Mouse (Mus musculus) neural tube, embryonic 15.5 days (tissue): ENCODE results near the gene Slc22a17. TPM values are rescaled to one million over a fixed set of nuclear protein-coding genes. Genes with fewer than 3 reads are reported as not detected.

Source experiments
- ATAC-seq: fragments of 200-750 bp; cut with Nextera tagmentation; 2 replicates; pipeline ENCODE4 v1.8.0; 2017; ENCODE audit warnings: mild to moderate bottlenecking, moderate TSS enrichment, moderate library complexity; ENCODE audit not compliant: low FRiP score
- H3K27ac ChIP-seq: fragments of 300-500 bp; sonication (generic); replicated peaks from 2 replicates; pipeline ENCODE4 v1.5.1; 2015; ENCODE audit warnings: mild to moderate bottlenecking, inconsistent platforms
- H3K27me3 ChIP-seq: fragments of 300-500 bp; sonication (generic); replicated peaks from 2 replicates; pipeline ENCODE4 v1.6.1; 2015; ENCODE audit warnings: inconsistent platforms
- H3K36me3 ChIP-seq: fragments of 300-500 bp; sonication (generic); 2 replicates; pipeline ENCODE4 v1.6.1; 2015; ENCODE audit warnings: inconsistent platforms
- H3K4me1 ChIP-seq: fragments of 300-500 bp; sonication (generic); 2 replicates; pipeline ENCODE4 v1.6.1; 2015; ENCODE audit warnings: inconsistent platforms
- H3K4me2 ChIP-seq: fragments of 300-500 bp; sonication (generic); 2 replicates; pipeline ENCODE4 v1.6.1; 2015; ENCODE audit warnings: inconsistent platforms, mild to moderate bottlenecking, moderate library complexity
- H3K4me3 ChIP-seq: fragments of 300-500 bp; sonication (generic); replicated peaks from 2 replicates; pipeline ENCODE4 v1.5.1; 2015; ENCODE audit warnings: mild to moderate bottlenecking, inconsistent platforms
- H3K9ac ChIP-seq: fragments of 300-500 bp; sonication (generic); replicated peaks from 2 replicates; pipeline ENCODE4 v1.6.1; 2015; ENCODE audit warnings: mild to moderate bottlenecking, inconsistent platforms
- H3K9me3 ChIP-seq: fragments of 300-500 bp; sonication (generic); replicated peaks from 2 replicates; pipeline ENCODE4 v1.6.1; 2016; ENCODE audit warnings: inconsistent platforms
- WGBS: fragments of 180-500 bp; shearing (Covaris S2); methylation state at CpG from one replicate; pipeline ENCODE4 v1.1.7; 2015; ENCODE audit warnings: mixed read lengths; 5-methylcytosine and 5-hydroxymethylcytosine counted together
- polyA plus RNA-seq: library from polyadenylated mRNA; unstranded; fragments of >200 nt; fragmentation: Nextera tagmentation; extraction: Ambion mirVana; gene quantifications from 2 replicates; pipeline ENCODE4 v1.2.1, GENCODE M21; 2015

Gene Slc22a17
- polyA plus RNA-seq, 1 experiment from 2014 or later: 297 TPM

GRCm38 (mm10) chr14:54892200-54892599 lies 20.7 kb downstream of the Slc22a17 start, which contains the start of gene Pabpn1:
Gene Pabpn1, plus strand, starts transcription at chr14:54892500.
- H3K9ac ChIP-seq: peak within 1 kb of the TSS; percentile 51
- 94% methylated on average over 3 of the region's 3 CpGs for WGBS
- peak within 1 kb of the TSS; percentile 87 for H3K4me3 ChIP-seq
- ATAC-seq: no peak
- H3K27me3 ChIP-seq: no peaks in the 10 kb centered on the region
- peak within 1 kb of the TSS; percentile 56 for H3K4me2 ChIP-seq
- H3K9me3 ChIP-seq: no peaks in the 10 kb centered on the region
- H3K4me1 ChIP-seq: peaks cover 22% of the 10 kb centered on the region
- peak within 1 kb of the TSS; percentile 91 for H3K27ac ChIP-seq
- peaks cover 14% of the 10 kb centered on the region for H3K36me3 ChIP-seq

DNA sequence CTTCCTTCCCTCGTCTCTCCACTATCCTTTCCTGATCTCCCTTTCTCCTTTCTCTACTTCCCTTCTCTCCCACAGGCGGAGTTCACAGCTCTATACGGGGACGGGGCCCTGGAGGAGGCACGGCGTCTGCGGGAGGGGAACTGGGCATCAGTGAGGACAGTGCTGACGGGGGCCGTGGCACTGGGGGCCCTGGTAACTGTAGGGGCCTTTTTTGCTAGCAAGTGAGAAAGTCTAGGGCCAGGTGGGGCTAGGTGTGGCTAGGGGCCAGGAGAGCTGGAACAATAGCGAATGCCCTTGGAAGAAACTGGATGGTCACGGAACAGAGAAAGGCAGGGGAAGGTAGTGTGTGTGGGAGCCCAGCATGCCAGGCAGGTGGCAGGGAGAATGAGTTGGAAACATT lies 27.6 kb downstream of the Slc22a17 start:
- Histone ChIP-seq H3K9ac (no peak overlapping the region), H3K36me3 (peaks cover 12% of the 10 kb centered on the region; the same call in 1 of the 2 replicates), H3K27ac (no peak overlapping the region), H3K27me3 (no peaks in the 10 kb centered on the region), H3K4me2 (peak overlapping the region; percentile 68), H3K4me1 (peaks cover 31% of the 10 kb centered on the region), H3K9me3 (no peaks in the 10 kb centered on the region), H3K4me3 (0 out of 2 replicates have a peak overlapping the region, but pooled peaks have one; percentile 1)
- WGBS: 92% methylated on average over 11 of the region's 11 CpGs
- ATAC-seq: no peak

DNA sequence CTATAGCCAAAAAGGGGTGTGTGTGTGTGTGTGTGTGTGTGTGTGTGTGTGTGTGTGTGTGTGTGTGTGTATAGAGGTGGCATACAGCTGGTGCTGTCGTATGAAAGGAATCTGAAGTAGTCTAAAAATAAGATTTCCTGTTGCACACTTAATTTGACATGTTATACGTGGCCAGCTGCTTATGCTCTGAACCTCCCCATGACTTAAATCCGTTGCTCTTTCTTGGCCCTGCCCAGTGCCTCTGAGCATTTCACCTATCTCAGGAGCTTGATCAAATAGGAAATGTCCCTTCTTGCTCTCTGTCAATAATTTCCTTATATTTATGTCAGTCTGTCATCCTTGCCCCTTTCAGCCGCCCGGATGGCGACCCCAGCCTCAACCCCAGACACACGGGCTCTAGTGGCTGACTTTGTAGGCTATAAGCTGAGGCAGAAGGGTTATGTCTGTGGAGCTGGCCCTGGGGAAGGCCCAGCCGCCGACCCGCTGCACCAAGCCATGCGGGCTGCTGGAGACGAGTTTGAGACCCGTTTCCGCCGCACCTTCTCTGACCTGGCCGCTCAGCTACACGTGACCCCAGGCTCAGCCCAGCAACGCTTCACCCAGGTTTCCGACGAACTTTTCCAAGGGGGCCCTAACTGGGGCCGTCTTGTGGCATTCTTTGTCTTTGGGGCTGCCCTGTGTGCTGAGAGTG lies 28.8 kb downstream of the Slc22a17 start:
- peak overlapping the region; percentile 93 for H3K27ac ChIP-seq
- peak overlapping the region; percentile 68 for H3K4me2 ChIP-seq
- H3K9me3 ChIP-seq: no peaks in the 10 kb centered on the region
- ATAC-seq: no peak
- WGBS: 35% methylated on average over 21 of the region's 21 CpGs
- peak overlapping the region; percentile 85 for H3K9ac ChIP-seq
- H3K27me3 ChIP-seq: no peaks in the 10 kb centered on the region
- H3K4me1 ChIP-seq: peaks cover 31% of the 10 kb centered on the region
- H3K36me3 ChIP-seq: peaks cover 12% of the 10 kb centered on the region; the same call in 1 of the 2 replicates
- peak overlapping the region; percentile 73 for H3K4me3 ChIP-seq

GRCm38 (mm10) chr14:54883154-54884021 lies 29.5 kb downstream of the Slc22a17 start, which contains the start of the genes Bcl2l2 and Gm20521:
Gene Bcl2l2, plus strand, starts transcription at chr14:54883377.
Gene Gm20521, plus strand, starts transcription at chr14:54883441.
- peaks cover 12% of the 10 kb centered on the region; the same call in 1 of the 2 replicates for H3K36me3 ChIP-seq
- H3K27ac ChIP-seq: peak within 1 kb of the TSS; percentile 93
- no peaks in the 10 kb centered on the region for H3K9me3 ChIP-seq
- WGBS: 1% methylated on average over 27 of the region's 27 CpGs
- H3K27me3 ChIP-seq: no peaks in the 10 kb centered on the region; the same call in 1 of the 2 replicates
- peaks cover 31% of the 10 kb centered on the region for H3K4me1 ChIP-seq
- peak within 1 kb of the TSS; percentile 85 for H3K9ac ChIP-seq
- peak within 1 kb of the TSS; percentile 73 for H3K4me3 ChIP-seq
- peak within 1 kb of the TSS; percentile 68 for H3K4me2 ChIP-seq
- peak; percentile 90 for ATAC-seq

DNA sequence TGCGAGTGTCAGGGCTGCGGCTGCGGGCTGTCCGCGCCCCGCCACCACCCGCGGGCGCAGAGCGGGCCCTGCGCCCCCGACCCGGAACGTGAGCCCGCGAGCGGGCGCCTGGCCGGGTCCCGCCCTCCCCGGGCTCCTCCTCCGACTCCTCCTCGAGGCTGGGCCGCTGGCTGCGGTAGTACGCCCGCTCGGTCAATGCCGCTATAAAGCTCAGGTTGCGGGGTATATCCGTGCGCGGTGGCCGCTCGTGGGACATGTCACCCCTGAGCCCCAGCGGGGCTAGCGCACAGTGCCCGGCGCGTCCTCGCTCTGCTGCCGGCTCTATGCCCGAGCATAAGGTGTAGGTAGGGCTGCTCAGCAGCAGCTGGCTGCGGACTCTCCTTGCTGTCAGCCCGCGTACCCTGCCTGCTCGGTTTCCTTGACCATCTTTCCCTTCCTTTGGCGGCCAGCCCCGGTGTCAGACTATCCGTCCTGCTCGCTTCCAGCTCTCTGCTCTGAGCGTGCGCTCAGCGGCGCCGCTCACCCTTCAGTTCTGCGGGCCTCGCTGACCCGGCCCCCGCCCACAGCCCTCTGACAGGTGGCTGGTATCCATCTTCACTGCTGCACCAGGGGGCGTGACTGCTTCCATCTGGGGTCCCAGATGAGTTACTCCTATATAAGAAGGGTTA lies 35.8 kb downstream of the Slc22a17 start, which contains the start of gene Ppp1r3e:
Gene Ppp1r3e, minus strand, starts transcription at position 503 of the 668 bp plus-strand sequence.
- H3K27ac ChIP-seq: peak within 1 kb of the TSS; percentile 95
- WGBS: under 1% methylated on average over 58 of the region's 61 CpGs

GRCm38 (mm10) chr14:54876539-54877047 lies 36.3 kb downstream of the Slc22a17 start:
- Histone ChIP-seq H3K9ac (peak overlapping the region; percentile 84), H3K27me3 (no peaks in the 10 kb centered on the region; the same call in 1 of the 2 replicates), H3K27ac (peak overlapping the region; percentile 95), H3K4me3 (peak overlapping the region; percentile 71), H3K36me3 (no peaks in the 10 kb centered on the region), H3K4me1 (peaks cover 16% of the 10 kb centered on the region), H3K4me2 (peak overlapping the region; percentile 96), H3K9me3 (no peaks in the 10 kb centered on the region)
- ATAC-seq: peak; percentile 92
- under 1% methylated on average over 61 of the region's 72 CpGs for WGBS

More for the DNA sequence above, 35.8 kb downstream of the Slc22a17 start, which contains the start of gene Ppp1r3e:
- Histone ChIP-seq H3K9ac (peak within 1 kb of the TSS; percentile 84), H3K27me3 (no peaks in the 10 kb centered on the region; the same call in 1 of the 2 replicates), H3K4me3 (peak within 1 kb of the TSS; percentile 71), H3K4me2 (peak within 1 kb of the TSS; percentile 96), H3K36me3 (no peaks in the 10 kb centered on the region), H3K9me3 (no peaks in the 10 kb centered on the region), H3K4me1 (peaks cover 16% of the 10 kb centered on the region)
- ATAC-seq: peak; percentile 83

DNA sequence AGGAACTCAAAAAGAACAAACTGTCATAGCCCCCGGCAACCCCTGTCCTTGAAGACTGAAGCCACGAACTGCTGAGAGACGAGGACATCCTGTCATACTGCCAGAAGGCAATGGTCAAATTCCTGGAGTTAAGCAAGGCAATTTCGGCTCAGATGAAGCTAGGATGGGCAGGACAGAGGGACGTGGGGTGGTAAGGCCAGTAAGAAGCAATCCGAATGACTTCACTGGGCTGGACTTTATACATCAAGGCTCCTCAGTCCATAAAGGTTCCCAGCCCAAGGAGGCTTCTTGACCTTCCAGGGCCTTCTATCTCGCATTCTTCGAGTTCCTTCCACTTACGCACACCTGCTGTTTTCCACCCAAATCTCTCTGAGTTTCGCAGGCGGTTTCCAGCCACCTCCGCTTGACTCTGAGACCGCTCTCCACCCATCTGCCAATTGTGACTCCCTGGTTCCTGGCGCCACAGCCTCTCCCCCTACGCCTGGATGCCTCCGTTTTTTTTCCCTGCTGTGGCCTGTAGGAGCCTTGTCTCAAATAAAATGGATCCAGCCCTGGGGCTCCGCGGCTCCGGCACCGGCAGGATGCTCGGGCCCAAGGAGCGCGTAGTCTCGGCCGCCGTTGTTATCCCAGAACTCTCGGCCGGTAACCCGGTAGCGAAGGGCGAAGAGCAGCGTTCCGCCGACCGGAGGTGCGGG lies 36.9 kb downstream of the Slc22a17 start:
- H3K4me1 ChIP-seq: peaks cover 16% of the 10 kb centered on the region
- H3K4me3 ChIP-seq: peak overlapping the region; percentile 71
- no peaks in the 10 kb centered on the region for H3K9me3 ChIP-seq
- no peaks in the 10 kb centered on the region; the same call in 1 of the 2 replicates for H3K27me3 ChIP-seq
- peak; percentile 67 for ATAC-seq
- H3K27ac ChIP-seq: peak overlapping the region; percentile 95
- peak overlapping the region; percentile 84 for H3K9ac ChIP-seq
- 2% methylated on average over 36 of the region's 36 CpGs for whole genome bisulfite sequencing
- H3K4me2 ChIP-seq: peak overlapping the region; percentile 96
- no peaks in the 10 kb centered on the region for H3K36me3 ChIP-seq

DNA sequence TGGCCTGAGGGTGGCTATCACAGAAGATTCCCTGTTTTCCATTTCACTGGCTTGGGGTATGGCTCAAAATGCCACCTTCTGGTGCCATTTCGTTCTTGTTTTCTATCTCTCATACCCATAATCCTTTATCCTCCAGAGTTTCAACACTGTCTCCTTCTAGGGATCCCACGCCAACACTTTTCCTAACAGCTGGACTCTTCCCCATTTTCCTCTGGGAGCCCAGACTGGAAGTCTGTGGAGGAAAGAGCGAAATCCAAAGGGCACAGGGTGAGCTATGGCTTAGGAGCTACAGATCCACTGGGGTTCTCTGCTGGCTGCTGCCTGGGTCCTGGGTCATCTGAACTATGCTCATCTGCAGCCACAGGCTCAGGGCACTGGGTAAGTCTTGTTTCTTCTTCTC lies 38.8 kb downstream of the Slc22a17 start:
- Histone ChIP-seq H3K9ac (no peak overlapping the region), H3K4me1 (peaks cover 16% of the 10 kb centered on the region), H3K9me3 (no peaks in the 10 kb centered on the region), H3K27me3 (no peaks in the 10 kb centered on the region; the same call in 1 of the 2 replicates), H3K36me3 (no peaks in the 10 kb centered on the region), H3K4me3 (no peak overlapping the region), H3K4me2 (no peak overlapping the region), H3K27ac (no peak overlapping the region)
- no peak for ATAC-seq
- 91% methylated on average over 3 of the region's 3 CpGs for WGBS

GRCm38 (mm10) chr14:54870861-54871260 lies 42.1 kb downstream of the Slc22a17 start, which contains the start of gene Homez:
Gene Homez, minus strand, starts transcription at chr14:54870961.
- no peak within 1 kb of the TSS for H3K27ac ChIP-seq
- WGBS: 91% methylated on average over 5 of the region's 5 CpGs
- no peaks in the 10 kb centered on the region for H3K27me3 ChIP-seq
- no peaks in the 10 kb centered on the region for H3K36me3 ChIP-seq
- no peak within 1 kb of the TSS for H3K9ac ChIP-seq
- peaks cover 8% of the 10 kb centered on the region for H3K4me1 ChIP-seq
- H3K4me2 ChIP-seq: no peak within 1 kb of the TSS
- H3K9me3 ChIP-seq: no peaks in the 10 kb centered on the region
- H3K4me3 ChIP-seq: no peak within 1 kb of the TSS
- ATAC-seq: no peak

DNA sequence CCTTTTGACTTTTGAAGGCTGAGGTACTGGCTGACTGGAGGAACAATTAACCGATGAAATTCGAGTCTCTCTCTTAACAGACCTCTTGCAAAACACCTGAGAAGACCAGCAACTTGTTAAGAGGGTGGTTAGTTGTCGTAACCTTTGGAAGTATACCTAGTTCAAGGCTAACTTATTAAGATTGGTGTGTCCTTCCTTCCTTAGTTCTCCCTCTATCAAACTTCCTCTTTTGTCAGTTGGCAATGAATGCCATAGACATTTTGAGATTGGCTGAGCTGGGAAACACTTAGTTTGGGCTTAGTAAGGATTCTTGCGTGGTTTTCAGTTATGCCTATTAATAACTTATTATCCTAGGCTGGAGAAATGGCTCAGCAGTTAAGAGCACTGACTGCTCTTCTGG lies 44.9 kb downstream of the Slc22a17 start:
- ATAC-seq: no peak
- no peak overlapping the region for H3K4me3 ChIP-seq
- 94% methylated on average over 4 of the region's 4 CpGs for WGBS
- no peak overlapping the region for H3K4me2 ChIP-seq
- no peak overlapping the region for H3K9ac ChIP-seq
- peaks cover 7% of the 10 kb centered on the region for H3K4me1 ChIP-seq
- H3K27ac ChIP-seq: no peak overlapping the region
- H3K36me3 ChIP-seq: no peaks in the 10 kb centered on the region
- no peaks in the 10 kb centered on the region for H3K9me3 ChIP-seq
- H3K27me3 ChIP-seq: no peaks in the 10 kb centered on the region
